Mouse (Mus musculus) adrenal gland (tissue): ENCODE data around the gene Tasp1.
"Not testable (repeated sequence)": the region's sequence is repeated elsewhere in the genome, so short reads cannot be mapped to it uniquely, and the experiment has no call there.

Source experiments
- intact Hi-C: fragments of 180-260 bp; cut with DNase I; formaldehyde crosslinking; loops from one replicate; pipeline ENCODE4 v1.15.1; 2025
- long read RNA-seq, 2 experiments: library from polyadenylated mRNA; unstranded; transcript quantifications; one replicate each; pipeline ENCODE4 v2.0.0; 2020; ENCODE audit warnings: borderline replicate concordance in 1 of 2; ENCODE audit not compliant: insufficient replicate concordance in 1 of 2

The Tasp1 gene
- long read RNA-seq, experiment 1, partial matches to known transcripts, result 5 of 13 reads
- long read RNA-seq, experiment 1, other reads (novel, unspliced or antisense), result 4 of 13 reads
- long read RNA-seq, experiment 2, partial matches to known transcripts, result 8 of 19 reads
- long read RNA-seq, experiment 2, other reads (novel, unspliced or antisense), result 8 of 19 reads

- intact Hi-C loops, result no loop called here
Measured at GRCm38 (mm10) chr2:140066353-140067314, at the start of gene Tasp1. Gene Tasp1 (minus strand): TSS chr2:140066805.

GRCm38 (mm10) chr2:140113851-140114250 is 47.2 kb upstream of the Tasp1 start:
- intact Hi-C loops, result no loop called here

GRCm38 (mm10) chr2:140108945-140109344 is 42.3 kb upstream of the Tasp1 start:
- intact Hi-C loops, result no loop called here

- intact Hi-C loops, result no loop called here
Measured at GRCm38 (mm10) chr2:140107641-140108040, 41.0 kb upstream of the Tasp1 start.

- intact Hi-C loops, result no loop called here
Measured at GRCm38 (mm10) chr2:140104951-140105350, 38.3 kb upstream of the Tasp1 start.

- intact Hi-C loops, result no loop called here
Measured at GRCm38 (mm10) chr2:140100551-140101474, 34.2 kb upstream of the Tasp1 start.

- intact Hi-C loops, result no loop called here
Measured at GRCm38 (mm10) chr2:140099971-140100370, 33.4 kb upstream of the Tasp1 start.

GRCm38 (mm10) chr2:140097131-140097591 is 30.6 kb upstream of the Tasp1 start:
- intact Hi-C loops, result no loop called here

GRCm38 (mm10) chr2:140096034-140096433 is 29.4 kb upstream of the Tasp1 start:
- intact Hi-C loops, result no loop called here

GRCm38 (mm10) chr2:140093433-140093832 is 26.8 kb upstream of the Tasp1 start:
- intact Hi-C loops, result no loop called here

GRCm38 (mm10) chr2:140084245-140084644 is 17.6 kb upstream of the Tasp1 start:
- intact Hi-C loops, result no loop called here

- intact Hi-C loops, result no loop called here
Measured at GRCm38 (mm10) chr2:140080747-140081577, 14.4 kb upstream of the Tasp1 start.

GRCm38 (mm10) chr2:140079284-140079683 is 12.7 kb upstream of the Tasp1 start:
- intact Hi-C loops, result not testable (repeated sequence)

GRCm38 (mm10) chr2:140078600-140079280 is 12.1 kb upstream of the Tasp1 start:
- intact Hi-C loops, result no loop called here

- intact Hi-C loops, result no loop called here
Measured at GRCm38 (mm10) chr2:140077476-140077875, 10.9 kb upstream of the Tasp1 start.

- intact Hi-C loops, result no loop called here
Measured at GRCm38 (mm10) chr2:140075150-140075549, 8.5 kb upstream of the Tasp1 start.

GRCm38 (mm10) chr2:140067516-140067915 is 911 bp upstream of the Tasp1 start:
- intact Hi-C loops, result no loop called here

GRCm38 (mm10) chr2:140065676-140066075 is 929 bp downstream of the Tasp1 start:
- intact Hi-C loops, result no loop called here

GRCm38 (mm10) chr2:140061481-140061880 is 5.1 kb downstream of the Tasp1 start:
- intact Hi-C loops, result no loop called here
